Mouse (Mus musculus) C2C12 (cell line): ENCODE data around the gene Cit.

ENCODE experiments used
- CEBPB ChIP-seq: IDR thresholded peaks from one replicate; pipeline ENCODE4 v1.6.1; 2011; ENCODE audit warnings: low read depth, mild to moderate bottlenecking, control low read depth, moderate library complexity
- CTCF ChIP-seq: IDR thresholded peaks from one replicate; pipeline ENCODE4 v1.5.1; 2011; ENCODE audit not compliant: control insufficient read depth, insufficient read depth, insufficient read length
- FOSL1 ChIP-seq: IDR thresholded peaks from one replicate; pipeline ENCODE4 v1.8.0; 2011; ENCODE audit warnings: mild to moderate bottlenecking, low read length; ENCODE audit not compliant: poor library complexity, insufficient read depth, severe bottlenecking
- MAX ChIP-seq: IDR thresholded peaks from one replicate; pipeline ENCODE4 v1.6.1; 2011; ENCODE audit warnings: mild to moderate bottlenecking, control low read depth
- MYOD1 ChIP-seq: IDR thresholded peaks from one replicate; pipeline ENCODE4 v1.6.1; 2011; ENCODE audit warnings: low read depth; ENCODE audit not compliant: control insufficient read depth, insufficient read length
- MYOG ChIP-seq: IDR thresholded peaks from one replicate; pipeline ENCODE4 v1.6.1; 2011; ENCODE audit not compliant: control insufficient read depth, insufficient read length; ENCODE audit errors: extremely low read depth
- USF1 ChIP-seq: IDR thresholded peaks from one replicate; pipeline ENCODE4 v1.6.1; 2011; ENCODE audit warnings: low read depth, mild to moderate bottlenecking, control low read depth, moderate library complexity

GRCm38 (mm10) chr5:116009884-116010627, 165.0 kb downstream of the Cit start:
- TF ChIP-seq MAX = no peak
- TF ChIP-seq CTCF = no peak
- no peak for TF ChIP-seq CEBPB
- no peak for TF ChIP-seq USF1
- no peak for TF ChIP-seq MYOG
- no peak for TF ChIP-seq FOSL1
- no peak for TF ChIP-seq MYOD1
